Mouse (Mus musculus) forebrain, postnatal 0 days (tissue): ENCODE results near the gene Rngtt. TPM values are rescaled to one million over a fixed set of nuclear protein-coding genes. Genes with fewer than 3 reads are reported as not detected.

Experiments
- ATAC-seq: fragments of 200-750 bp; cut with Nextera tagmentation; 2 replicates; pipeline ENCODE4 v1.8.0; 2017; ENCODE audit warnings: mild to moderate bottlenecking, moderate library complexity
- DNase-seq: peaks from one replicate; pipeline ENCODE4 v3.0.0-alpha.2; 2015
- H3K27ac ChIP-seq: fragments of 300-500 bp; sonication (generic); 2 replicates; pipeline ENCODE4 v1.5.1; 2014; ENCODE audit warnings: low read depth, mild to moderate bottlenecking, antibody characterized with exemption, low read length, moderate library complexity, mixed read lengths
- H3K27me3 ChIP-seq: fragments of 300-500 bp; sonication (generic); 2 replicates; pipeline ENCODE4 v1.6.1; 2014; ENCODE audit warnings: mild to moderate bottlenecking, low read length, mixed read lengths; ENCODE audit not compliant: insufficient read depth
- H3K36me3 ChIP-seq: fragments of 300-500 bp; sonication (generic); 2 replicates; pipeline ENCODE4 v1.6.1; 2014; ENCODE audit warnings: mild to moderate bottlenecking, moderate library complexity; ENCODE audit not compliant: insufficient read depth
- H3K4me1 ChIP-seq: fragments of 300-500 bp; sonication (generic); 2 replicates; pipeline ENCODE4 v1.6.1; 2014; ENCODE audit warnings: antibody characterized with exemption; ENCODE audit not compliant: insufficient read depth
- H3K4me2 ChIP-seq: fragments of 300-500 bp; sonication (generic); 2 replicates; pipeline ENCODE4 v1.6.1; 2014; ENCODE audit warnings: low read depth, mild to moderate bottlenecking, moderate library complexity
- H3K4me3 ChIP-seq: fragments of 300-500 bp; sonication (generic); 2 replicates; pipeline ENCODE4 v1.5.1; 2014; ENCODE audit warnings: low read depth, low read length, mixed read lengths
- H3K9ac ChIP-seq: fragments of 300-500 bp; sonication (generic); 2 replicates; pipeline ENCODE4 v1.6.1; 2014; ENCODE audit warnings: mild to moderate bottlenecking
- H3K9me3 ChIP-seq: fragments of 300-500 bp; sonication (generic); 2 replicates; pipeline ENCODE4 v1.6.1; 2016; ENCODE audit warnings: low read length
- CTCF ChIP-seq: sonication (generic); IDR thresholded peaks from 2 replicates; pipeline ENCODE4 v1.5.1; 2016; ENCODE audit warnings: antibody characterized with exemption, control low read depth, low read depth
- WGBS: fragments of 180-500 bp; shearing (Covaris S2); extraction: QIAGEN DNeasy Blood & Tissue Kit; methylation state at CpG from one replicate; pipeline ENCODE4 v1.1.7; 2014; 5-methylcytosine and 5-hydroxymethylcytosine counted together
- polyA plus RNA-seq: library from polyadenylated mRNA; unstranded; fragments of >200 nt; fragmentation: Nextera tagmentation; extraction: Ambion mirVana; gene quantifications from 2 replicates; pipeline ENCODE4 v1.2.1, GENCODE M21; 2015
- total RNA-seq: library from RNA; depleted of rRNA; stranded (reverse); fragments of >200 nt; gene quantifications from 2 replicates; pipeline ENCODE4 v1.2.3, GENCODE M21; 2014

Gene Rngtt
- total and polyA plus RNA-seq, 2 experiments from 2014 or later: 16.1 to 22.5 TPM

GRCm38 (mm10) chr4:33315840-33316239 lies 5.7 kb downstream of the Rngtt start:
- TF ChIP-seq CTCF: no peak
- no peak overlapping the region for H3K4me2 ChIP-seq
- H3K27me3 ChIP-seq: no peaks in the 10 kb centered on the region
- H3K27ac ChIP-seq: no peak overlapping the region
- DNase-seq (no peak), ATAC-seq (no peak)
- no peak overlapping the region for H3K4me3 ChIP-seq
- WGBS: 90% methylated on average over 5 of the region's 5 CpGs
- no peak overlapping the region for H3K9ac ChIP-seq
- H3K9me3 ChIP-seq: no peaks in the 10 kb centered on the region
- H3K4me1 ChIP-seq: no peaks in the 10 kb centered on the region
- no peaks in the 10 kb centered on the region for H3K36me3 ChIP-seq

GRCm38 (mm10) chr4:33331147-33331546 lies 21.0 kb downstream of the Rngtt start:
- DNase-seq (no peak), ATAC-seq (no peak)
- H3K27ac ChIP-seq: no peak overlapping the region
- no peaks in the 10 kb centered on the region for H3K27me3 ChIP-seq
- no peaks in the 10 kb centered on the region for H3K9me3 ChIP-seq
- H3K9ac ChIP-seq: no peak overlapping the region
- 97% methylated on average over 4 of the region's 4 CpGs for WGBS
- peaks cover 30% of the 10 kb centered on the region for H3K36me3 ChIP-seq
- no peak overlapping the region for H3K4me3 ChIP-seq
- H3K4me1 ChIP-seq: no peaks in the 10 kb centered on the region
- no peak overlapping the region for H3K4me2 ChIP-seq
- no peak for TF ChIP-seq CTCF

- Histone ChIP-seq H3K36me3 (peaks cover 28% of the 10 kb centered on the region), H3K9ac (no peak overlapping the region), H3K4me2 (no peak overlapping the region), H3K4me1 (no peaks in the 10 kb centered on the region), H3K27ac (no peak overlapping the region), H3K9me3 (no peaks in the 10 kb centered on the region), H3K27me3 (no peaks in the 10 kb centered on the region), H3K4me3 (no peak overlapping the region)
- ATAC-seq: no peak
- TF ChIP-seq CTCF: no peak
- DNase-seq: no peak
- WGBS: 100% methylated on average over 1 of the region's 1 CpGs
Measured at GRCm38 (mm10) chr4:33332956-33333455, 22.9 kb downstream of the Rngtt start.

GRCm38 (mm10) chr4:33337999-33338398 lies 27.9 kb downstream of the Rngtt start:
- Histone ChIP-seq H3K27me3 (no peaks in the 10 kb centered on the region), H3K27ac (no peak overlapping the region), H3K9ac (no peak overlapping the region), H3K9me3 (no peaks in the 10 kb centered on the region), H3K4me3 (no peak overlapping the region), H3K36me3 (peaks cover 26% of the 10 kb centered on the region), H3K4me2 (no peak overlapping the region), H3K4me1 (no peaks in the 10 kb centered on the region)
- ATAC-seq (no peak), DNase-seq (no peak)
- 94% methylated on average over 1 of the region's 1 CpGs for WGBS
- TF ChIP-seq CTCF: no peak

- Histone ChIP-seq H3K27me3 (no peaks in the 10 kb centered on the region), H3K27ac (no peak overlapping the region), H3K4me2 (no peak overlapping the region), H3K4me1 (no peaks in the 10 kb centered on the region), H3K9me3 (no peaks in the 10 kb centered on the region), H3K9ac (no peak overlapping the region), H3K36me3 (peaks cover 11% of the 10 kb centered on the region), H3K4me3 (no peak overlapping the region)
- no peak for DNase-seq
- ATAC-seq: no peak
- 90% methylated on average over 7 of the region's 7 CpGs for WGBS
- no peak for TF ChIP-seq CTCF
Measured at GRCm38 (mm10) chr4:33342877-33343731, 33.0 kb downstream of the Rngtt start.

GRCm38 (mm10) chr4:33343732-33344057 lies 33.6 kb downstream of the Rngtt start:
- no peak for ATAC-seq
- H3K27ac ChIP-seq: no peak overlapping the region
- WGBS: 88% methylated on average over 6 of the region's 6 CpGs

GRCm38 (mm10) chr4:33363451-33363850 lies 53.3 kb downstream of the Rngtt start:
- no peaks in the 10 kb centered on the region for H3K9me3 ChIP-seq

More at GRCm38 (mm10) chr4:33343732-33344057, 33.6 kb downstream of the Rngtt start:
- no peak for TF ChIP-seq CTCF
- Histone ChIP-seq H3K4me2 (no peak overlapping the region), H3K4me3 (no peak overlapping the region), H3K9me3 (no peaks in the 10 kb centered on the region), H3K9ac (no peak overlapping the region), H3K4me1 (no peaks in the 10 kb centered on the region), H3K36me3 (peaks cover 8% of the 10 kb centered on the region), H3K27me3 (no peaks in the 10 kb centered on the region)
- DNase-seq: no peak

More at GRCm38 (mm10) chr4:33363451-33363850, 53.3 kb downstream of the Rngtt start:
- H3K4me3 ChIP-seq: no peak overlapping the region
- peak; percentile 8; the same call in 1 of the 2 replicates for TF ChIP-seq CTCF
- no peaks in the 10 kb centered on the region for H3K27me3 ChIP-seq
- H3K9ac ChIP-seq: no peak overlapping the region
- H3K27ac ChIP-seq: no peak overlapping the region
- no peak overlapping the region for H3K4me2 ChIP-seq
- no peak for ATAC-seq
- DNase-seq: no peak
- peaks cover 13% of the 10 kb centered on the region; the same call in 1 of the 2 replicates for H3K36me3 ChIP-seq
- H3K4me1 ChIP-seq: no peaks in the 10 kb centered on the region
